Mouse (Mus musculus): ENCODE data around the gene Taf6.
A peak's percentile ranks its signal among the peaks of the same experiment; 100 is the strongest.

The Taf6 gene

DNA sequence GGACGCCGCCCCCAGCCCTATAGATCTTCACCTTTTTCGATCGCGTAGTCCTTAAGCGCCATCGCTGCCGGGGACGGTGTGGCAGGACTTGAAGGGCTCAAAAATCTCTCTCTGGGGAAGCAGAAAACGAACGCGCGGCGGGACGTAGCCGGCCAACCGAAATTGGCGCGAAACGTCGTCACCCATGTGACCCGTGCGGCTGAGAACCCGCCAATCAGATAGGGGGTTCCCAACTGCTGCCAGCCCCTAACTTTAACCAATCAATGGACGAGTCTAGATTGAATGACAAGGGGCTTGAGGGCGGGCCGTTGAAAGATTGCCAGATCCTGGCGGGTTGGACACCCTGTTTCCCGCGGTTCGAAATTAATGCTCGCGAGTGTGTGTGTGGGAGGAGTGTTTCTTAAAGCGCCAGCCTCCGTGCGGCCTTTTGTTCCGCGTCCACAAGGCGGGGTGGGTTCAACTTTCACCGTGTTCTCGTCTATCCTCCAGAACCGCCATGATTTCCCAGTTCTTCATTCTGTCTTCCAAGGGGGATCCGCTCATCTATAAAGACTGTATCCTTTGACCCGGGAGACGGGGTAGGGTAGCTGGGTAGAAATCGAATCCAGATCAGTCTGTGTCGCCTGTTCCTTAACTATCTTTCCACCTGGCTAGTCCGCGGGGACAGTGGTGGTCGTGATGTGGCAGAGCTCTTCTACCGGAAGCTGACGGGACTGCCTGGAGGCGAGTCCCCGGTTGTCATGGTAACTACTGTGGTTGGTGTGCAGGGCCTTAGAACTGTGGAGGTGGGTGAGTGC is 15.4 kb downstream of the Taf6 start, which contains the start of the genes Ap4m1 and Mcm7:
Gene Ap4m1 (plus strand): TSS at position 308 of the 797 bp plus-strand sequence.
Gene Mcm7 (minus strand): TSS at position 728 of the 797 bp plus-strand sequence.
- DNase-seq (ENCODE audit: low read depth), result peak; percentile 98

GRCm38 (mm10) chr5:138170936-138171561 is 16.2 kb downstream of the Taf6 start:
- peak; percentile 95 for DNase-seq (ENCODE audit: low read depth)

- no peak for DNase-seq (ENCODE audit: low read depth)
These were observed 21.7 kb downstream of the Taf6 start for GRCm38 (mm10) chr5:138165594-138165993.

- DNase-seq (ENCODE audit: low read depth), result no peak
These were observed 23.6 kb downstream of the Taf6 start for GRCm38 (mm10) chr5:138163610-138164009.

DNA sequence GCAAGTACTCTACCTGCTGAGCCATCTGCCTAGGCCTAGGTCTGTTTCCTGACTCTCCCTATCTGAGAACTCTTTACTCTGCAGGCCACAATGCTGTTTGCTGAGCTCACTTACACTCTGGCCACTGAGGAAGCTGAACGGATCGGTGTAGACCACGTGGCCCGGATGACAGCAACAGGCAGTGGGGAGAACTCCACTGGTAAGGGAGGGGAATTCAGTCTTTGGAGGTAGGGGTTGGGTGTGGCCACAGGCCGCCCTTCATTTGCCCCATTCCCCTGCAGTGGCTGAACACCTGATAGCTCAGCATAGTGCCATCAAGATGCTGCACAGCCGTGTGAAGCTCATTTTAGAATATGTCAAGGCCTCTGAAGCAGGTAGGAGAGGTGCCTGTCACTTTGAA is 24.2 kb downstream of the Taf6 start:
- DNase-seq (ENCODE audit: low read depth), result no peak

- DNase-seq (ENCODE audit: low read depth), result peak; percentile 95
These were observed 26.2 kb downstream of the Taf6 start, which contains the start of gene Cops6 for GRCm38 (mm10) chr5:138160842-138161665. Gene Cops6, plus strand, starts transcription at chr5:138161071.

DNA sequence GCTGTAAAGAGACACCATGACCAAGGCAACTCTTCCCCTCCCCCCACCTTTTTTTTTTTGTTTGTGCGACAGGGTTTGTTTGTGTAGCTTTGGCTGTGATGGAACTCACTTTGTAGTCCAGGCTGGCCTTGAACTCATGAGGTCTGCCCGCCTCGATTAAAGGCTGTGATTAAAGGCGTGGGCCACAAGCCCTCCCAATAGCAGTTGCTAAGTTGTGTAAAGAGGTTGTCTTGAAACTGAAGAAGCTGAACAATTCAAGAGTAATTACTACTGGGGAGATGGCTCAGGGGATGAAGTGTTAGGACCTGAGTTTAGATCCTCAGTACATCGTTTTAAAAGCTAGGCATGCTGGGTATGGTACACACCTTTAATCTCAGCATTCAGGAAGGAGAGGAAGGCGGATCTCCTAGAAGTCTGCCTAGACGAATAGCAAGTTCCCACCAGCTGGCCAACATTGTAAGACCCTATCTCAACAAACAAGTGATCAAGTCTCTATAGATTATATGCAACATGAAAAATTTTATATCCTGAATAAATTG is 27.0 kb downstream of the Taf6 start:
- no peak for DNase-seq (ENCODE audit: low read depth)

DNA sequence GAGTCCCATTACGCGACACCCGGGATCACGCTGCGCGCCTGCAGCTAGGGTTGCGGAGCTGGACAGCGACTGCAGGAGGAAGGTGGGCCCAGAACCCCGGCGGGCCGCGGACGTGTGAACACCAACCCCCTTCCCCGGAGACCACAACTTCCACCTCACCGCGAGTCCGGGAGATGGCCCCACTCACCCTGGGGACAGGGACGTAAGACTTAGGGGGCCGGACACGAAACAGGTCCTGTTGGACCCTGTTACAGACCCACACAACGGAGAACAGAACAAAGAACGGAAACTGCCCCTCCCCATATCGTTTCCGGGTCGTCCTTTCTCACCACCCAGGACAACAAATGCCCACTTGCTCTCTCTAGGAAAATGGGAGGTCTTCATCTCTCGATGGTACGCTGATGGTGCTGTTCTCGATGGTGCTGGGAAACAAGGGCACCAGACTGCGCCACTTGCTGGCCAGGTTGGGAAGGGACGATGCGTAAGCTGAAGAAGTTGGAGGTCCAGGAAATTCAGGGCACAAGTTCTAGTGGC is 31.7 kb downstream of the Taf6 start, which contains the start of gene Zfp113:
Gene Zfp113 (minus strand): TSS at position 302 of the 534 bp plus-strand sequence.
- DNase-seq (ENCODE audit: low read depth), result peak; percentile 93

- DNase-seq (ENCODE audit: low read depth), result no peak
These were observed 32.9 kb downstream of the Taf6 start for GRCm38 (mm10) chr5:138154390-138154789.

- DNase-seq (ENCODE audit: low read depth), result no peak
These were observed 48.7 kb downstream of the Taf6 start for GRCm38 (mm10) chr5:138138585-138138984.

- peak; percentile 77 for DNase-seq (ENCODE audit: low read depth)
These were observed 49.2 kb downstream of the Taf6 start for GRCm38 (mm10) chr5:138137935-138138549.

DNA sequence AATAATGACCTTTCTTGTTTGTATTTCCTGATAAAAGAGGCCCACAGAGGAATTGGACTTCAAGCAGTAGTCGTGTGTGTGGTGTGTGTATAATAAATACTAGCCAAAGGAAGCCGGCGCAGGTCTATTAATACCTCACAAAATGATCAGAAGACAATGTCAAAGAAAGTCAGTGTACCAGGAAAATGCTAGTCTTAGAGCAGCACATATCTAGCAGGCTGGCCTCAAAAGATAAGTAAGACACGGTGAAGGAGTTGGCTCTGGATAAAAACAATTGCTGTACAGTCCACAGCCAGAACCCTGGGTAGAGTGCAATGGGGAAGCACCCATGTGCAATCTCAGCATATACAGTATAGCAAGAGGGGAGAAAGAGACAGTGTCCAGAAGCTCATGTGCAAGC is 50.0 kb downstream of the Taf6 start:
- no peak for DNase-seq (ENCODE audit: low read depth)

GRCm38 (mm10) chr5:138132425-138133064 is 54.7 kb downstream of the Taf6 start:
- no peak for DNase-seq (ENCODE audit: low read depth)
